Mouse (Mus musculus) MEL-GATA-1-ER (cell line): ENCODE data around the gene Eme1.
"Not testable (repeated sequence)": the region's sequence is repeated elsewhere in the genome, so short reads cannot be mapped to it uniquely, and the experiment has no call there.

ENCODE experiments used
- DNase-seq: peaks from one replicate; pipeline ENCODE4 v3.0.0-alpha.2; 2012; ENCODE audit warnings: low read depth; ENCODE audit errors: extremely low read depth

The Eme1 gene

GRCm38 (mm10) chr11:94651241-94651640 is 2.5 kb downstream of the Eme1 start:
- DNase-seq: not testable (repeated sequence)

GRCm38 (mm10) chr11:94646457-94646856 is 7.3 kb downstream of the Eme1 start:
- DNase-seq: no peak

GRCm38 (mm10) chr11:94644461-94645219 is 9.1 kb downstream of the Eme1 start:
- no peak for DNase-seq

- no peak for DNase-seq
Measured at GRCm38 (mm10) chr11:94634431-94634830, 19.3 kb downstream of the Eme1 start.

- DNase-seq: no peak
Measured at GRCm38 (mm10) chr11:94632988-94633387, 20.8 kb downstream of the Eme1 start.

GRCm38 (mm10) chr11:94631969-94632368 is 21.8 kb downstream of the Eme1 start:
- DNase-seq: no peak

GRCm38 (mm10) chr11:94630199-94631011 is 23.4 kb downstream of the Eme1 start:
- DNase-seq: no peak

- DNase-seq: no peak
Measured at GRCm38 (mm10) chr11:94629884-94630198, 23.9 kb downstream of the Eme1 start.

GRCm38 (mm10) chr11:94629199-94629883 is 24.4 kb downstream of the Eme1 start, which contains the start of gene Lrrc59:
Gene Lrrc59 (plus strand): TSS chr11:94629767.
- peak; percentile 70 for DNase-seq

GRCm38 (mm10) chr11:94622162-94622561 is 31.6 kb downstream of the Eme1 start:
- DNase-seq: no peak

GRCm38 (mm10) chr11:94621458-94621852 is 32.3 kb downstream of the Eme1 start:
- DNase-seq: no peak

- DNase-seq: no peak
Measured at GRCm38 (mm10) chr11:94620766-94621457, 32.9 kb downstream of the Eme1 start.

- no peak for DNase-seq
Measured at GRCm38 (mm10) chr11:94617646-94618045, 36.1 kb downstream of the Eme1 start.

- DNase-seq: no peak
Measured at GRCm38 (mm10) chr11:94615494-94615893, 38.3 kb downstream of the Eme1 start.

- no peak for DNase-seq
Measured at GRCm38 (mm10) chr11:94614603-94615002, 39.2 kb downstream of the Eme1 start.

- DNase-seq: no peak
Measured at GRCm38 (mm10) chr11:94610744-94611740, 42.7 kb downstream of the Eme1 start.

GRCm38 (mm10) chr11:94602356-94602955 is 51.3 kb downstream of the Eme1 start:
- DNase-seq: no peak

- peak; percentile 53 for DNase-seq
Measured at GRCm38 (mm10) chr11:94601321-94602281, 52.2 kb downstream of the Eme1 start, which contains the start of gene Acsf2. Gene Acsf2 (minus strand): TSS chr11:94601871.

GRCm38 (mm10) chr11:94600447-94600846 is 53.3 kb downstream of the Eme1 start:
- DNase-seq: no peak
